Mouse (Mus musculus) kidney, adult 8-10 months (tissue): ENCODE results near the gene Stxbp5l.
A peak's percentile ranks its signal among the peaks of the same experiment; 100 is the strongest.
"Not testable (repeated sequence)": the region's sequence is repeated elsewhere in the genome, so short reads cannot be mapped to it uniquely, and the experiment has no call there.

ENCODE experiments used
- DNase-seq, 2 experiments: peaks; one replicate each; pipeline ENCODE4 v3.0.0; 2022

Gene Stxbp5l

DNA sequence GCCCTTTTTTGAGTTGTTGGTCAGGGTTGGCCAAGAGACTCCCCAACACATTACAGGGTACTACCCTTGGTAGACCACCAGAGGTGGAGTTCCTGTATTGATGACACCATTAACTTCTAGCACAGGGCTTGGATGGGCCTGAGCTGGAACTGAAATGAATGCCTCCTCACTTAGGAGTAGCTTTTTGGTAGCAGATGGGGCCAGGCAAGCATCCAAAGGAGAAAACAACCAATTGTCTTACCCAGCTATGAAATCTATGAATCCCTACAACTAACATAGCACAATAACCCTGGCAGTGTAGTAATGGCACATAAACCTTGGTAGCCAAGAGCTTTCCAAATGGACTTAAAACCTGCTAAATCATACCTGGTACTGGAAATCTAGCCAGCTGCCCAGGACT is 111.1 kb downstream of the Stxbp5l start:
- DNase-seq: no peak

DNA sequence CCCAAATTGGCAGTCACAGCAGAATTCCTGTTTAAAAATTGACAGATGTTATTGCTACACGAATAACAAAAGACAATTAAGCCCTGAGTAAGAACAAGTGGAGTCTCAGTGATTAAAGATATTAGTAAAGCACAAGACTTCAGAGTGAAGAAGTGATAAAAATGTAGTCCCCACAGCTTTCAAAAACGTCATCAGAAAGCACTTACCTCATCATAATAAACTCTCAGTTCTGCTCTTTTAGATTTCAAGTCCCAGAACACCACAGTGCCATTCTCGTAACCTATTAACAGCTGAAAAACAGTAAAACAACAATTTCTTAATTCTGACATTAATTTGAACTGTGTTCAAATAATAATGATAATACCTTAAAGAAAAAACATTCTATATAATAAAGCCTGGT is 123.1 kb downstream of the Stxbp5l start:
- no peak for DNase-seq

DNA sequence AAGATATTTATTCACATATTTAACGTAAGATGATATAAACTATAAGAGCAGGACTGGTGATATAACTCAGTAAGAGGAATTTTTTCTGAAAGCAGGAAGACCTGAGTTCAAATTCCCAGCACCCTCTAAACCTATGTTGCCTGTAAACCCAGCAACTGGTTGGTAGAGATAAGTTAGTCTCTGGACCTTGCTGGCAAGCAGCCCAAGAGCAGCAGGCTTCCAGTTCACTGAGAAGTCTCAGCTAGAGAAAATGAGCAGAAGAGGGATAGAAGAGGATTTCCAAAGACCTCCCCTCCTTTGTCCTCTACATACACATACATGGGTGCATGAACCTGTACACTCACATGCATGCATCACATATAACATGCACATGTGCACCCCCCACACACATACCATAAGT is 165.6 kb downstream of the Stxbp5l start:
- DNase-seq: no peak

DNA sequence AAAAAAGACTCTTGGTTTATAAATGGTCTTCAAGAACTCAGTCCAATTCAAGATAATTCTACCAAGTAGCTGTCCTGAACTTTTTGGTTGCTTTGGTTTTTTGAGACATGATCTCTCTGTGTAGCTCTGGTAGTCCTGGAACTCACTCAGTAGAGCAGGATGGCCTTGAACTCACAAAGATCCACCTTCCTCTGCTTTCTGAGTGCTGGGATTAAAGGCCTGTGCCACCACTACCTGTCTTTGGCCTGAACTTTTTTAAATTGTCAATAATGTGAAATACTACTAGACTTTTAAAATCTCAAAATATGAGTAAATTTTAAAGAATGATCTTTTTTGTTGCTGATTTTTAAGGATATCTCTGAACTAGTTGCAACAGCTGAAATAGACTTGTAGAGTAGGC is 176.0 kb downstream of the Stxbp5l start:
- no peak for DNase-seq

DNA sequence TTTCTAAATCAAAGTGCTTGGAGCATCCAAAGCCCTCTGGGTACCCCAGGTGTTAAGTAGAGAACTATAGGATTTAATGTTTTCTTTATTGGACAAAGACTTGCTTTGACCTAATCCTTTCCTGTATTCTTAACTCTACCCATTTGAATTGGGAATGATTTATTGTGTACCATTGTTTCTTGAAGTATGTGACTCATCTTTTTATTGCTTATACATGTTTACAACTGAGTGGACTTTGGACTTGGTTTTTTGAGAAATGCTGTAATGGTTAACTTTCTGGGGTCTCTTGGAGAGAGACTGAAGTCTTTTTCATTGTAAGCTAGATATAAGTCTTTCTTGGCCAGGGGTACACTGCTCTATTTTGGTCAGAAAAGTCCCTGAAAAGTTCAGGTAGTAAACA is 190.6 kb downstream of the Stxbp5l start:
- DNase-seq: no peak

DNA sequence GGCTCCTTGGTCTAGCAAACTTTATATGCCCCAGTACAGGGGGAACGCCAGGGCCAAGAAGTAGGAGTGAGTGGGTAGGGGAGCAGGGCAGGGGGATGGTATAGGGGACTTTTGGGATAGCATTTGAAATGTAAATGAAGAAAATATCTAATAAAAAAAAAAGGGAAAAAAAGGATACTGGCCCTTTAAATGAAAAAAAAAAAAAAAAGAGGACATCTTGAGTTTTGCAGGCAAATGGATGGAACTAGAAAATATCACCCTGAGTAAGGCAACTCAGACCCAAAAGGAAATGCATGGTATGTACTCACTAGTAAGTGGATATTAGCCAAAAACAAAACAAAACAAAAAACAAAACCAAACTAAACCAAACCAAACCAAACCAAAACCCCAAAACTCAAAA is 259.6 kb downstream of the Stxbp5l start:
- DNase-seq: not testable (repeated sequence)

DNA sequence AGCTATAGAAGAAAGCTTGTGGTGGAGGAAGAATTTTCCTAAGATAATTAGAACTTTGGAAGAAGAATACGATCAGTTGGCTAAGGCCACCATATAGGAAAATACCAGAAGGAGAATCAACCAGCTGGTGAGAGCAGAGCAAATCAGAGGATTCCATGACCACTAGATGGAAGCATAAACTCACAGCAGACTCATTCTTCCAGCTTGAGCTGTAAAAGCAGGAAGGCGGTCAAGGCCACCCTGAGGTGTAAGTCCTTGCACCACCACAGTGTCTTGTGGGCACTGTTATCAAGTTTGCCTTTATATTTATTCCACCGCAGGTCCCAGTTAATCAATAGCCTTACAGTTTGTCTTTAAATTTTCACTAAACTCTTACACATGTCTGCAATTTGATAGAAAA is 275.5 kb downstream of the Stxbp5l start:
- DNase-seq: peak; percentile 8 to 22

DNA sequence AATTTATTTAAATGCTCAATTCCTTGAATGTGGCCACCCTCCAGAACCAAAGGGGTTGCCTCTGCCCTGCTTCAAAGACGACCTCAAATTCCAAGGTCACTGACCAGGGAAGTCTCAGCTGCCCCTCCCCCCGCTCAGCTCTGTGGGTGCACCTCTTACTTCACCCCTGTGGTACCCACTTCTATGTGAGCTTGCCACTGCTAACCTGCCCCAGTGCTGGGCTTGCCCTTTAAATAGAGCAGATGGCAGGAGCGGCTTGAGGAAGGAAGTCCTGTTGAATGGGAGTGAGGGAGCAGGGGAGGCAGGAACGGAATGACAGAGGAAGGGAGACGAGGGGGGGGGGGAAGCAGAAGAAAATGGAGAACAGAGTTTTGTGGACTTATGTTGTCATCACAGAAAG is 276.0 kb downstream of the Stxbp5l start:
- DNase-seq: no peak

DNA sequence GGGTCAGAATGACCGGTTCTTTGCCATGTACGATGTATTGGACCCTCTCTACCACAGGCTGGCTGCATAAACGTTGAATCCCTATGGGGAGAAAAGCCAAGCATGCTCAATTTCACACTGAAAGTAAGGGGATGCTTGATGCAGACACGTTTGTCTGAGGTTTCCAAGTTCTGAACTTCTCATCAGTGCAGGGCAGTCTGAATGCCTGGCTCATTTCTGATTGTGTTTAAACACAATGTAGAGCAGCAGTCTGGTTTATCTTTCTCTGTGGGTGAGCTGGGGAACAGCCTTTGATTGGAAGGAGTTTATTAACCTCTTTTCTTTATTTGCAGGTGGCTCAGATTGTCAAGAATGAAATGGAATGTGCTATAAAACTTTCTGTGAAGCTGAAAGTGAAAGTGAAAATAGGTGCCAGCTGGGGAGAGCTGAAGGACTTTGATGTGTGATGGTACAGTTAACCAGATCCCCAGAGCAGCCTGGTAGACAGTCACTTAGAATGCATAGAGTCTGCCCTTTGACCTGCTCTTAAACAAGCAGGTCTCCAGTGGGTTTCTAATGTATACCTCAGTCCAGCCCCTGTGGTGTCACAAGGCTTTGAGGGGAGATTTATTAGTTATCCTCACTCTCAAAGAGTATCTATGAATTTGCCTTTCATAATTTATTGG is 290.5 kb downstream of the Stxbp5l start:
- DNase-seq: no peak

DNA sequence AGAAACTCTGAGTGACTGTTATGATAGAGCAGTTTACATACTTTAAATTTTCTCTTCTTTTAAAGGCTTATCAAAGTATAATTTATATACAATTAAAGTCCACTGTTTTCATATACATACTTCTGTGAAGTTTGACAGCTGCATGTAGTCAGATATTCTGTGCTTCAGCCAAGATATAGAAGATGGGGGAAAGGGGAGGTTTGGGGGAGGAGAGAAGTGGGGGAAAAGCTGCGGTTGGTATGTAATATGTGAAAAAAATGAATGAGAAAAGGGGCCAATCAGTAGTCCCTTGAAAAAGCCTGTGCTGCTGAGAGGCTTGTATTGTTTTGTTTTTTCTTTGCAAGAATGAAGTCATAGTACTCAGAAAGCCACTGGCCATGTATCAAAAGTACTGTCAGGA is 295.1 kb downstream of the Stxbp5l start:
- no peak for DNase-seq

DNA sequence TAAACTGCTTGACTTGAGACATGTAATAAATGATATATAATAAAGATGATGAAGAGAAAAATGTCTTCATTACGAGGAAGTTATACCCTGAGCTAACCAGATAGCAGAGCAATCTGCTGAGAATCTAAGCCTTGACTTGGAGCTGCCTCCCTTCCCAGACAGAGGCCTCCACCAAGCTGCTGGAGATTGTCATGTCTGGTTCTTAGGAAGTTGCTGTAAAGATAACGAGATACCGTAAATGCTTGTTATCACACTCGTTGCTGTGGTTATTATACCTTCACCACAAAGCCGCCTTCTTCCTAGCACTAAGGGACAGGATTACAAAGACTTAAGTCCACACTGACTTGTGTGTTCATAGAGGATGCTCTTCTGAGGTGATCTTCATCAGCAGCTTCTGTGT is 312.4 kb downstream of the Stxbp5l start:
- no peak for DNase-seq
